Mouse (Mus musculus) kidney, postnatal 0 days (tissue): ENCODE measurements at regions not wholly inside any gene's neighbourhood (a gene's known extent, or its start where the extent isn't known, plus 50 kb on each side); places are given as distances from the start of the nearest gene placed in this dataset.

Source experiments
- ATAC-seq: fragments of 200-750 bp; cut with Nextera tagmentation; replicated peaks from 2 replicates; pipeline ENCODE4 v1.8.0; 2017; ENCODE audit warnings: low read depth, moderate number of reproducible peaks, moderate TSS enrichment, moderate library complexity; ENCODE audit not compliant: low FRiP score
- DNase-seq: peaks from one replicate; pipeline ENCODE4 v3.0.0-alpha.2; 2016; ENCODE audit warnings: low spot score
- H3K27ac ChIP-seq: fragments of 300-500 bp; sonication (generic); 2 replicates; pipeline ENCODE4 v1.5.1; 2014; ENCODE audit warnings: mild to moderate bottlenecking
- H3K27me3 ChIP-seq: fragments of 300-500 bp; sonication (generic); 2 replicates; pipeline ENCODE4 v1.6.1; 2014; ENCODE audit warnings: low read length, mixed read lengths; ENCODE audit not compliant: insufficient read depth
- H3K36me3 ChIP-seq: fragments of 300-500 bp; sonication (generic); 2 replicates; pipeline ENCODE4 v1.6.1; 2014; ENCODE audit warnings: low read length, mixed read lengths; ENCODE audit not compliant: insufficient read depth
- H3K4me1 ChIP-seq: fragments of 300-500 bp; sonication (generic); replicated peaks from 2 replicates; pipeline ENCODE4 v1.6.1; 2014; ENCODE audit warnings: antibody characterized with exemption, low read length, mixed read lengths; ENCODE audit not compliant: insufficient read depth
- H3K4me2 ChIP-seq: fragments of 300-500 bp; sonication (generic); 2 replicates; pipeline ENCODE4 v1.6.1; 2014; ENCODE audit warnings: mild to moderate bottlenecking, low read length, moderate library complexity, mixed read lengths
- H3K4me3 ChIP-seq: fragments of 300-500 bp; sonication (generic); replicated peaks from 2 replicates; pipeline ENCODE4 v1.5.1; 2014; ENCODE audit warnings: low read depth, low read length
- H3K9ac ChIP-seq: fragments of 300-500 bp; sonication (generic); 2 replicates; pipeline ENCODE4 v1.6.1; 2014; ENCODE audit warnings: low read depth, low read length
- H3K9me3 ChIP-seq: fragments of 300-500 bp; sonication (generic); replicated peaks from 2 replicates; pipeline ENCODE4 v1.6.1; 2016; ENCODE audit warnings: low read length, inconsistent platforms, mixed read lengths
- CTCF ChIP-seq: IDR thresholded peaks from 2 replicates; pipeline ENCODE4 v1.5.1; 2016; ENCODE audit warnings: antibody characterized with exemption, low read depth, mild to moderate bottlenecking, moderate library complexity
- WGBS: fragments of 180-500 bp; shearing (Covaris S2); extraction: QIAGEN DNeasy Blood & Tissue Kit; methylation state at CpG from one replicate; pipeline ENCODE4 v1.1.7; 2014; 5-methylcytosine and 5-hydroxymethylcytosine counted together

DNA sequence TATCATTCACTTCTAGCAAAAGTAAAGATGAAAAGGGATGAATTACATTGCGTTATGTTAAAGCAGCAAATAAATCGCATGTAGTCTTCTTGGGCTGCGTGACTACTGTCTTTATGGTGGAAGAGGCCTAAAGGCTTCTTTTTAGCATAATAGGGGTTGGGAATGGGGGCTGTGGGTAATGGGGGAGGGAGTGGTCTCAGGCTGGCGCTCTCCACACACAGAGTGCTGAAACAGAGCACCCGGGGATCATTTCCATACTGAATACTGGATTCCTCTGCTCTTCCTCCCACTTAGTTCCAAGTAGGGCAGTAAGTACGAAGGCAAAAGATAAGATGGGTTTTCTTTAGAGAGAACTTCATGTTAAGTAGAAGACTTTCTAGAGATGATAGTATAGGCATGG is 287.1 kb downstream of the Sv2b start:
- H3K27me3 ChIP-seq, result no peaks in the 10 kb centered on the region
- H3K4me3 ChIP-seq, result no peak overlapping the region
- no peak for TF ChIP-seq CTCF
- no peak for ATAC-seq
- H3K27ac ChIP-seq, result no peak overlapping the region
- no peaks in the 10 kb centered on the region for H3K9me3 ChIP-seq
- H3K9ac ChIP-seq, result no peak overlapping the region
- no peak overlapping the region for H3K4me2 ChIP-seq
- peak; percentile 8 for DNase-seq
- no peaks in the 10 kb centered on the region for H3K4me1 ChIP-seq
- no peaks in the 10 kb centered on the region for H3K36me3 ChIP-seq
- WGBS, result 45% methylated on average over 6 of the region's 6 CpGs

DNA sequence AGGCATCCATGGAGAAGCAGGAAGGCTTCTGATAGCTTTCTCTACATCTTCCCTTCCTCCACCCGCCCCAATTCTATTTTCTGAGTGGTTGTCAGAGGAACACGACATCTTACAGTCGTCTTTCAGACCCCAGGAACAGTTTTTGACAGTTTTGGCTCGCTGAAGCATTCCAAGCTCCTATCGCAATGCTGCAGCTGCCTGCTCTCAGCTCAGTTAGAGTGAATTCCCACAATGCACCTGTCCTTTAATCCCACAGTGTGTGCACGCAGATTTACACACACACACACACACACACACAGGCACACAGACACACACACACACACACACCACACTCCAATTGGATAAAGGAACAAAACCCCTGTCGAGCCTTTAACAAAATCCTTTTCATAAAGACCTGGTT is 290.4 kb downstream of the Sv2b start:
- Histone ChIP-seq H3K9ac (no peak overlapping the region), H3K27ac (no peak overlapping the region), H3K36me3 (no peaks in the 10 kb centered on the region), H3K9me3 (no peaks in the 10 kb centered on the region), H3K4me1 (no peaks in the 10 kb centered on the region), H3K4me3 (no peak overlapping the region), H3K27me3 (no peaks in the 10 kb centered on the region), H3K4me2 (no peak overlapping the region)
- TF ChIP-seq CTCF, result no peak
- DNase-seq (peak; percentile 41), ATAC-seq (no peak)
- 47% methylated on average over 7 of the region's 7 CpGs for WGBS

DNA sequence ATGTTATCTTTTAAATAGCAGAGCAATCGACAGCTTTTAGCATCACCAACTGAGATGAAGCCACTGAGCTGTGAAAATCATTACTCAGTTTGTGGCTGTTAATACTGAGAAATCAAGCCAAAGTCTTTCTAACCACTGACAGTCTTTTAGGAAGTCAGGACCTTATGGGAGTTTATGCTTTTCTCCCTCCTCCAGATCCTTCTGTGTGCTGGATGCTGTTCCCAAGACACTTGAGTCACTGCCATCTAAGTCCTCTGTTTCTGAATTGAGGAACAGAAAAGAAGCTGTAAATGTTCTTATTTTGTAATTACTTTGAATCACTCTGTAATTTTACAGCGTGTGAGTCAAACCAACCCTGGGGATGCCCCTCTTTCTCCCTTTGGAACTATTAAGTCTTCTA is 300.6 kb downstream of the Sv2b start:
- H3K9me3 ChIP-seq, result no peaks in the 10 kb centered on the region
- ATAC-seq, result no peak
- H3K9ac ChIP-seq, result no peak overlapping the region
- H3K4me1 ChIP-seq, result no peaks in the 10 kb centered on the region
- no peak for TF ChIP-seq CTCF
- 80% methylated on average over 2 of the region's 2 CpGs for WGBS
- no peaks in the 10 kb centered on the region for H3K27me3 ChIP-seq
- no peak overlapping the region for H3K4me3 ChIP-seq
- H3K27ac ChIP-seq, result no peak overlapping the region
- no peak for DNase-seq
- no peaks in the 10 kb centered on the region for H3K36me3 ChIP-seq
- no peak overlapping the region for H3K4me2 ChIP-seq

DNA sequence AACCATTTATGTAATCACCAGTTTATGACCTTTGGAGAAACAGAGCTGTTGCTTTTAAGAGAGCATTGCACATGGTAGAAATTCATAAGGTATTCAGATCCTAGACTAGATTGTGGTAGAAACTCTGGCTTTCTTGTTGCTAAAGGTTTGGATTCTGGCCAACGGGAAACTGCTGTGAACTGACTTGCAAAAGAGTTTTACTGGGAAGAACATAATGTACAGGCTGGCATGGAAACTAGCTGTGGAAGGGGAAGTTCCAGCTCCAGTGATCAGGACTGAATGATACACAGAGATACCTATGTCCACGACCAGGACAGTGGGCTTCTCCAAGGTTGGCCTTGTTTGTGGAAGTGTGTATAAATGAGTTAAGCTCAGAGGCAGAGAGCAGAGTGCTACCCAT is 318.9 kb downstream of the Sv2b start:
- no peaks in the 10 kb centered on the region for H3K36me3 ChIP-seq
- no peaks in the 10 kb centered on the region for H3K4me1 ChIP-seq
- H3K9ac ChIP-seq, result no peak overlapping the region
- ATAC-seq (no peak), DNase-seq (peak; percentile 6)
- no peak overlapping the region for H3K27ac ChIP-seq
- H3K9me3 ChIP-seq, result no peaks in the 10 kb centered on the region
- TF ChIP-seq CTCF, result no peak
- 57% methylated on average over 2 of the region's 2 CpGs for WGBS
- no peak overlapping the region for H3K4me2 ChIP-seq
- H3K27me3 ChIP-seq, result no peaks in the 10 kb centered on the region
- no peak overlapping the region for H3K4me3 ChIP-seq

DNA sequence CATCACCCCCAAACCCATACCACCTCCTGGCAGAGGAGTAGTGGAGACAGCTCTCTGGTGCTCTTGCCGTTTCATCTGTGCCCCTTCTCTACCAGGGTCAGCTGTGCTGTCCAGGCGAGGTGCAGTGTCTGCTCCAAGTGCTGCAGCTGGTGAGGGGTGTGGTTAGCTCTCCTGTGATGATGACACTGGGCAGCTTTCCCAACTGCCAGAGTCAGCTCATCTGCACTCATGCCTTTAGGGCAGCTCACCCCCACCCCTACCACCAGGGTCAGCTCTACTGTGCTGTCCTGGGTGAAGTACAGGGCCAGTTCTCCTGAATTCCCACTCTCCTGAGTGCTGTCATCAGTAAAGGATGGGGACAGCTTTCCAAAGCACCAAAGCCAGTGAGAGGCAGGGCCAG is 329.6 kb downstream of the Sv2b start:
- H3K36me3 ChIP-seq, result no peaks in the 10 kb centered on the region
- TF ChIP-seq CTCF, result no peak
- H3K4me2 ChIP-seq, result no peak overlapping the region
- no peak overlapping the region for H3K27ac ChIP-seq
- H3K27me3 ChIP-seq, result no peaks in the 10 kb centered on the region
- ATAC-seq (no peak), DNase-seq (no peak)
- H3K9ac ChIP-seq, result no peak overlapping the region
- 27% methylated on average over 2 of the region's 2 CpGs for WGBS
- no peaks in the 10 kb centered on the region for H3K9me3 ChIP-seq
- no peak overlapping the region for H3K4me3 ChIP-seq
- no peaks in the 10 kb centered on the region for H3K4me1 ChIP-seq

DNA sequence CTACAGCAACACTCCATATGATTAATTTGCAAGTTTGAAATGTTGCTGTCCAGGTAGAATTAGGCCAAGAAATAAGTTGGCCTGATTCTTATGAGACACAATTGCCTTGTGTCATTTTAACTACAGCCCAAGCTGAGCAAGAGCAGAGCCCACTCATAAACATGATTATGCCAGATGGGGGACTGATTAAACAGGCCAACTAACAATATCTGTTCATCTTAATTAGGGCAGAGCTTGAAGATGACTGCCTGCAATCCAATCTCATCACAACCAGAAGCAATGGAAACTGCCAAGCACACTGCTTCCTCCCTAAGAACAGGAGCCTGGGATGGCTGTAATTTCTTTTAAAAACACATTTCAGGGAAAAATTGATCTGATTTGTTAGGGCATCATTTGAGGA is 333.1 kb downstream of the Sv2b start:
- H3K27ac ChIP-seq, result no peak overlapping the region
- ATAC-seq, result no peak
- H3K9ac ChIP-seq, result no peak overlapping the region
- H3K4me3 ChIP-seq, result no peak overlapping the region
- no peaks in the 10 kb centered on the region for H3K4me1 ChIP-seq
- no peaks in the 10 kb centered on the region for H3K27me3 ChIP-seq
- H3K4me2 ChIP-seq, result no peak overlapping the region
- no peak for TF ChIP-seq CTCF
- no peaks in the 10 kb centered on the region for H3K9me3 ChIP-seq
- DNase-seq, result no peak
- no peaks in the 10 kb centered on the region for H3K36me3 ChIP-seq

DNA sequence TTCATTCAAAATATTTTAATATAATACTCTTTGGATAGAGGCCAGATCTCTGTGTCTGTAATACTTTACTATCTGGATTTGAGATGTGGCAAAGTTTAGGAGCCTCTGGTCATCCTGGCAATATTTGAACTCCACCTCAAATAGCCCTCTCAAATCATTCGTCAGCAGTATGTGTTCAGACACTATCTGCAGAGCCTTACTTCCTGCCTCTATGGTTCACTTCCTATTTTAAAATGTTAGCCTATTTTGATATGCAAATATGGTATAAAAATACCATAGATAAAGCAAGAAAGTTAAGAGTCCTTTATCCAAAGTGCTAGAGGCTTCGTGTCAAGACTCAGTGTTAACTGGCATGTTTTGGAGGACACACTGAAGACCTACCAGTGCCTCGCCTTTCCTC is 334.6 kb downstream of the Sv2b start:
- TF ChIP-seq CTCF, result no peak
- no peak for ATAC-seq
- Histone ChIP-seq H3K4me3 (no peak overlapping the region), H3K27me3 (no peaks in the 10 kb centered on the region), H3K27ac (no peak overlapping the region), H3K9ac (no peak overlapping the region), H3K36me3 (no peaks in the 10 kb centered on the region), H3K9me3 (no peaks in the 10 kb centered on the region), H3K4me1 (no peaks in the 10 kb centered on the region), H3K4me2 (no peak overlapping the region)
- DNase-seq, result no peak
- WGBS, result 68% methylated on average over 3 of the region's 3 CpGs
